Mouse (Mus musculus) telencephalon, adult 2 months (tissue): ENCODE data around the gene Cmtm4.
A peak's percentile ranks its signal among the peaks of the same experiment; 100 is the strongest.

Source experiments
- DNase-seq: peaks from one replicate; pipeline ENCODE4 v3.0.0-alpha.2; 2011; ENCODE audit warnings: low read depth, low spot score

Cmtm4 gene

DNA sequence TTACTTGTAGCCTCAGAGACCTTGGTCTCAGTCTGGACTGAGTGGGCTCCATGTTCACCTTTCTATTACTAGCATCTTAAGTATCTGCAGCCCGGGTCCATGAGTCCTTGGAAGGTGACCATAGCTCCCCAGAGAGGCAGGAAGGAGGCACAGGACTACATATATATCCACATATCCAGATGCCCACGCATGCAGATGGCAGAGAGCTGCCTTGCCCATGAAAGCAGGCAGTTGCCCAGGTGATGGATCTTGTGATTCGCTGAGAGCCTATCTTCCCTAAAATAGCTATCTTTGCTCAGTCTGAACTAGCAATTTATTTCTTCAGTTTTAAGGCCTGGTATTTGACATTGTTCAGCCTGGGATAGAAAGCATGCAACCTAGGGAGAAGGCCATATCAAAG lies 15.9 kb upstream of the Cmtm4 start:
- peak; percentile 88 for DNase-seq

DNA sequence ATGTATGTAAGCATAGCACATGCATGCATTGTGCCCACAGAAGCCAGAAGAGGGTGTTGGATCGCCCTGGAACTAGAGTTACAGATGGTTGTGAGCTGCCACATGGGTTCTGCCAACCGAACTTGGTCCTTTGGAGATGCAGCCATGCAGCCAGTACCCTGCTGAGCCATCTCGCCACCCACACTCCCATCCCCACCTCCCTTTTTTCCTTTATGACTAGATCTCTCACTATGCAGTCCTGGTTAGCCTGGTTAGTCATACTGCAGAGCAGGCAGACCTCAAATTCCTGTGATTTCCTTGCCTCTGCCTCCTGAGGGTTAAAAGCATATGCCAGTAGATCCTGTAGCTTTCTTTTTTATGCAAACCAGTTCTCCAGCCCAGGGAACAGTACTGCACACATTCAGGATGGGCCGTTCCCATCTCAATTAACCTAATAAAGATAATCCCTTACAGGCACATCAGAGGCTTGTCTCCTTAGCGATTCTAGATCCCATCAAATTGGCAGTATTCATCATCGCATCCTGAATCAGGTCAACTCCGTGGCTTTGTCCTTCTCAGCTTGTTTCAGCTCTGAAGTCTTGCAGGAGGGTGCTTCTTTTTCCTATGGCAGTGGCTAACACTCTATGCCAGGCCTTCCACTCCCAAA lies 15.1 kb upstream of the Cmtm4 start:
- DNase-seq = no peak

DNA sequence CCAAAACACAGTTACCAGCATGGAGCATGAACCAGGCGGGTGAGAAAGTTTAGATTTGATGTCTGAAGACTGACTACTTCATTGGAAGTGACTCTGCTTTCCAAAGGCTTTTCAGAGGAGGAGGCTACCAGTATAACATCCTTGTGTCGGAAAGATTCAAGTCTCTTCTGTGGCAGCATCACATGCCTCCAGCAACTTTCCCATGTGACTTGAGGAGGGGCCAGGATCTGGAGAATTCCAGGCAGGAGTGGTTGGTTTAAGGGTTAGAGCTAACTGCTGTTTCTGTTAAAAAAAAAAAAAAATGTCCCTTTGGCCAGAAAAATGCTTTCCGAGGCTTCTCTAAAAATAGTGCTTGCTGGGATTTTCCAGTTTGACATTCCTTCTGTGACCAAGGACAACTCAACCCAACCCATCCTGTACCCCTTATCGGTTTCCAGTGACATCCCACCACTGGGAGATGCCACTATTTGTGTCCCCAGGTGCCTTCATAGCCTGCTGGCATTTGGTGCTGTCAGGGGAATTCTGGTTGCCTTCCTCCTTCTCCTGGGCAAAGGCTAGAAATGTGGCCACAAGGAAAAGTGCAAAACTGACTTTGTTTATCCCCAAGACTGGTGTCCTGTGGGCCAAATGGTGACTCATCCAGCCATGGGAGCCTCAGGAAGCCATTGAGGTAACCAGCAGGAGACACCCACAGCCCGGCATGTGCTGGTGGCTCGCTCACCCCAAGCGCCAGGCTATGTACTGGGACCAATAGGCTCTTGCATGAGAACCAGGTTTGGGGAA lies 12.9 kb upstream of the Cmtm4 start:
- DNase-seq = no peak

DNA sequence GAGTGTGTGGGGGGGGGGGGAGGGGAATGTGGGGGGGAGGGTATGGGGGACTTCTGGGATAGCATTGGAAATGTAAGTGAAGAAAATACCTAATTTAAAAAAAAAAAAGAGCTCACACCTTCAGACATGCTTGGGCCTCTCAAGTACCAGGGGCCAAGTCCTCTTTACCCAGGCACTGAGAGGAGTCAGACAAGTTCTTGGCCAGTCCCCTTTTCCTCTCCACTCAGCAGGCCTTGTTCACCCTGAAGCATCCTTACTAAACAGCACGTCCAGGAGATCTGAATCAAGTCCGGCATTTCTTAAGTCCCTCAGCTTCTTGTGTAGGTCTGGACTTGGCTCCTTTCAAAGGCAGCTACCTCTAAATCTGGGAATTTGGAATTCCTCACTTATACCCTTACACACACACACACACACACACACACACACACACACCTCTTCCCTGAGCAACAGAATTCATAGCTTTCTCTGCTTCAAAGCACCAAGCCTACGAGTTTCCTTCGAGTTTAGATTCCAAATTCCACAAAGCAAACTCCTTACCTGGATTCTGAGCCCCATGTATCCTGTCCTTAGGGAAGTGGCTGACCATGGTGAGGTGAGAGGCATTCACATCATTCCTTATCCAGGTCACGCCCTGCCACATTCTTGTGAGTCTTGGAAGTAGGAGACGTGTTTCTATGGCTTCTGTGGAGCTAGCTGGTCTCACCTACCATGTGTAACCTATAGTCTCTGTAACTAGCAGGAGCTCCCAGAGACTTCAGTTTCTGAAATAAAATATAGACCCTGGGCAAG lies 10.9 kb upstream of the Cmtm4 start:
- DNase-seq = no peak

DNA sequence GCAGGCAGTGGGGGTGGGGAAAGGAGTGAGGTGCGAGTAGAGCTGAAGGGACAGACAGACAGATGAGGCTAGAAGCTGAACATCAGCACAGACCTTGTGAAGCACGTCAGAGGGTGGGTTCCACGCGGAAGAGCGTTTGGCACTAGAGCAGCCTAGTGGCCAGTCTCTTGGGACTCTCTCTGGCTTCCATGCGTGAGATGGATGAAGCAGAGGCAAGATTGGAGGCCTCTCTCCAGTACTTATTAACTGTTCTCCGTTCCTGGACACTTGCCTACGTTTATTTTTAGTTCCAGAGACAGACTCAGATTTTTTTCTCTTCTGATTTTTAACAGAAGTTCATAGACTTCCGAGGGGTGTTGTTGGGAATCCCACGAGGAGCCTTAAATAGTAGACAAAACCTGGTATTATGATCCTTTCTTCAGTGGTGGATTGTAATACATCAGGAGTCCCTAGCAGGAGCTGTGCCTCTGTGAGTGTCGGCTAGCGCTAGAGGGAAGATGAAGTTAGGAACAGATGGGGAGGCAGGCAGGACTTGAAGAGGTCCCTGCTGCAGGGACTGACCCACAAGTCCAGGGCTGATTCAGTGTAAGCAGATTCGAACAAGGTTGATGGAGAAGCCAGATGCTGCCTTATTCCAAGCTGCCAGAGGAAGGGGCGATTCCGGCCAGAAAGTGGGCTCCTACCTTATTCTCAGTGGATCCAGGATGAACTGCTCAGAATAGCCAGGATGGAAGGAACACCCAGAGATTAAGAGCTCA lies 10.0 kb upstream of the Cmtm4 start:
- DNase-seq = no peak

DNA sequence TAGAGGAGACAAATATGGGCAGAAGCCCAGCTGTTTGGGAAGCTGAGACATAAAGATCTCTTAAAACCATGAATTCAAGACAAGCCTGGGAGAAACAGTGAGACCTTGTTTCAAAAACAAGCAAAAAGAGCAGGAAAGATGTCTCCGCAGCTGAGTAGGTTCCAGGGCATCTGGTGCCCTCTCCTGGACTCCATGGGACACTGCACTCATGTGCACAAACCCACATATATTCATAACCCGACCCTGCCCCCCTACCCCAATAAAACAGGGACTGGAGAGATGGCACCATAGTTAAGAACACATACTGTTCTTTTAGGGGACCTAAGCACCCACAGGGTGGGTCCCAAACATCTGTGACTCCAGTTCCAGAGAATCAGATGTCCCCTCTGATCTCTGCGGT lies 8.0 kb upstream of the Cmtm4 start:
- DNase-seq = no peak

DNA sequence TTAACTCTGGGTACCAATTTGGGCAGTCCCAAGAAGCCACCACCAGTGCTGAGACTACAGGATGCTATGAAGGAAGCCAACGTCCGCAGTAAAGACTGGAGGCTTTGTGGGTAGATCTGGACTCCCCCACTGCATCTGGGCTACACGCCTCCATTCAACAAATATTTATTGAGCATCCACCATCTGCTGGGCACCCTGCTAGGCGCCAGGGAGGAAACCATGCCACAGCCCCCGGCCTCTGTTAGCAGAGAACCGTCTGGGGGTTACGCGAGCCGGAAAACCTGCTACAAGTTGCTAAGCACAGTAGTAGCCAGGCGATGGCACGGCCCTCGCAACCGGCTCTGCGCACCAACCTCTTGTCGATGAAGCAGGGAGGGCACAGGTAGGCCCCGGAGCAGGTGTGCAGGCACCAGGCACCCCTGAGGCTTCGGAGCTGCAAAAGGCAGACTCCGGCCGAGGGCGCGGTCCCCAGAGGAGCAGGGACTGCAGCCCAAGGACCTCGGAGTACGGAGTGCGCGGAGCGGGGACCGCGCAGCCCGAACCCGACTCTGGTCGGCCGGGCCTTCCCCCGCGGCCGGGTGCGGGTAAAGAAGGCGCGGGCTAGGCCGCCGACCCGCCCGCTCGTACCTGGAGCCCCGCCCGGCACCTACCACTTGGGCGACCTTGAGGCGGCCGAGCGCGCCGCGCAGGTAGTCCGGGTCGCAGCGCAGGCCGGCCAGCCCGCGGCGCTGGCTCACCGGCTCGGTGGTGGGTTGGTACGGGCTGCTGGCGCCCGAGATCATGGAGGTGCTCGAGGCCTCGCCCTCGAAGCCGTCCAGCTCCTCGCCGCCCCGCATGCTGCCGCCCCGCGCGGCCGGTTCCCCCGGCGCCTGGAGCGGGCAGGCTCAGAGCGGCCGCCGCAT lies 555 bp downstream of the Cmtm4 start:
- DNase-seq = no peak

DNA sequence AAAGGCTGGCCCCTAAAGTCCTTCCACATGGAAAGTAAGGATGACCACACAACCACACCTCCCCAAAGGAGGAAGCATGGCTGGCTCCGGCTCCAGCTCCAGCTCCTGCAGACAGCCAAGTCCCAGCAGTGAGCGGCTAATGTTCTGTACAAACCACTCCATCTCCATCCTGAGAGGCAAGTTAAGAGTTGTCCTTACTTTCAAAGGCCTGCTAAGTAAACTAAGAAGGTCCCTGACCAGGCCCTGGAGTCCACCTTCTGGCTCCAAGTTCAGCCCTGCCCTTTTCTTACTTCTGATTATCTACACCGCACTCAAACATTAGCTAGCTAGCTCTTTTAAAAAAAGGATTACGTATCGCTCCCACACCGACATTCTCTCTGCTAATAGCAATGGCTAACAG lies 1.8 kb downstream of the Cmtm4 start:
- no peak for DNase-seq

DNA sequence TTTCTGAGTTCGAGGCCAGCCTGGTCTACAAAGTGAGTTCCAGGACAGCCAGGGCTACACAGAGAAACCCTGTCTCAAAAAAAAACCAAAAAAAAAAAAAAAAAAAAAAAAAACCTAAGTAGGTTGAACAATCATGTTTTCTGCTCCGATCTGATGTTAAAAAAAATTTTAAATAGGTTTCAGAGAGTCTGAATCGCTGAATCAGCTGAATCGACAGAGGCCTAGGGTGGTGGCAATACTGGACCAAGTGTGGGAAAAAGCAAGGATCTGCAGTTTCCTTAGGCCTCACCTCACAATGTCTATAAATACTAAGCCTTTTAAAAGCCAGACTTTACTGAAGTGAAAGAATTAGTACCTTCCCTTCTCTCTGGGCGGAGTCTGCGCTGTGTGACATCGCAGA lies 2.5 kb downstream of the Cmtm4 start:
- no peak for DNase-seq

DNA sequence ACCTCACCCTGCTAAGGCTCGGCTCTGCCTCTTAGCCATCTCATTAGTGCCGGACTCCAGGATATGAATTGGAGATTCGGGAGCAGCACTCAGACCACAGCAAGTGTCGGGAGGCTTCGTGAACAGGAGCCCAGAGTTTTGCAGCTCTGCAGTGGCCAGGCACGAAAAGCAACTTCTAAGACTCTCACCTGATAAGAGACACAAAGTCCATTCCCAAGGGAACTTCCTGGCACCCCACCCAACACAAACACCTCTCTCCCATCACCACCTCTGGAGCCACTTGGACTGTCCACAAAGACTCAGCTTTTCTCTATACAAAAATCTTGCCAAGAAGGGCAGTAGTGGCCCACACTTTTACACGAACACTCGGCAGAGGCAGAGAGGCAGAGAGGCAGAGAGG lies 5.4 kb downstream of the Cmtm4 start:
- DNase-seq = no peak

DNA sequence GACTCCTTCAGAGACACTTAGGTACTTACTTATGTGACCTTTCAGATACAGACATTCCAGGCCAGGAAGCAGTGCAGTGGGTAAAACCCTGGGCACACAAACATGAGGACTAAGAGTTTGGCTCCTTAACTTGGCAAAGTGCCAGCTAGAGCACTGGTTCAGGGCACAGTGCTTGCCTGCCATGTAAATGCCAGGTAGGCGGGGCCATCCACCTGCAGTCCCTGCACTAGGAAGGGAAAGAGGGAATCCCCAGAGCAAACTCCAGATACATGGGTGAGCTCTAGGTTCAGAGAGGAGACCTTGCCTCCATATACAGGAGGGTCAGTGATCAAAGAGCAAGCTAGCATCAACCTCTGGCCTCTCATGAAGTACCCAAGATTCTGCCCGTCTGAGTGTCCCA lies 7.6 kb downstream of the Cmtm4 start:
- DNase-seq = no peak

DNA sequence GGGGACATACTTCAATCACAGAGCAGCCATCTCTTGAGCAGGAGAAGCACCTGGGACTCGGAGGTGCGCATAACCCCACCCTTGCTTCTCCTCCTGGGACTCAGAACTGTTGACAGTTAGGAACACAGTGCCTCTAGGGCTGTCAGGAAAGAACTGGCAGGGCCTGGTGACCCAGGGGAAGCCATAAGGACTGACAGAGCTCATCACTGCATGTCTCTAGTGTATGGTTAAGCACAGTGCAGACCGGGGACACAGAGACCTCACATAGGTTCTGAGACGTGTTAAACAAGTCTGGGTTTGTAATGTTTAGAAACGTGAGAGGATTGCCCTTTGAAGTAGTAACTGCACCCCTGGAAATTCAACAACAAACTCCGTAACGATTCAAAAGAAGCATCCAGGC lies 8.1 kb downstream of the Cmtm4 start:
- no peak for DNase-seq

DNA sequence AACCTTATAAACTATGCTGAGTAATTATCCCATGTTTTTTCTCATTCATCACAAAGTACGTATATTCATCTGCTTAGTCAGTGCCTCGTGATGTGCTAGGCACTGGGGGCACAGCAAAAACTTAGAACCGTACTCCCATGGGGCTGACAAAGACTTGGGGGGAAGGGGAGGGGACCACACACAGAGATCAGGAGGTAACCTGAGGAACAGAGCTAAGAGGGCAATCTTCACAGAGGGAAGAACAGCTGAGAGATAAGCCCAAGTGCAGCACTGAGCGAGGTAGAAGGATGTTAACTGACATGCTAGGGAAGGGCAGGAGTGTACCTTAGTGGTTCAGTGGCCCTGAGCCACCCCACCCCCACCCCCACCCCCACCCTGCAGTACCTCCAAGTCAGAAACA lies 8.9 kb downstream of the Cmtm4 start:
- DNase-seq = no peak

DNA sequence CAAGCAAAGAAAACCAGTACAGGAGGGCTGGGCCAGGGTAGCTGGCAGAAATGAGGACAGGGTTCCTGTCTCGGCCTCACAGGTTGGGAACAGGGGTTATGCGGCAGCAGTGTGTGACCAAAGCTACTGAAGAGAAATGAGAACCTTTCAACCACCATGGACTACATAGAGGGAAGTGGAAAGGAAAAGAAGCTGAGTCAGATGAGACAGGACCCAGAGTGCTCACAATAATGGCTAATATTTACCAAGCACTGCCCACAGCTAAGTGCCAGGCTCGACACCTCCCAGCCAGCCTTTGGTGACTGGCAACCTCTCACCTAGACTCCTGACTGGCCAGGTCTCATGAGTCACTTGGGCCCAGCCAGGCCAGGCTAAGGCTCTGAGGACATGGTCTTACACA lies 11.6 kb downstream of the Cmtm4 start:
- DNase-seq = no peak

DNA sequence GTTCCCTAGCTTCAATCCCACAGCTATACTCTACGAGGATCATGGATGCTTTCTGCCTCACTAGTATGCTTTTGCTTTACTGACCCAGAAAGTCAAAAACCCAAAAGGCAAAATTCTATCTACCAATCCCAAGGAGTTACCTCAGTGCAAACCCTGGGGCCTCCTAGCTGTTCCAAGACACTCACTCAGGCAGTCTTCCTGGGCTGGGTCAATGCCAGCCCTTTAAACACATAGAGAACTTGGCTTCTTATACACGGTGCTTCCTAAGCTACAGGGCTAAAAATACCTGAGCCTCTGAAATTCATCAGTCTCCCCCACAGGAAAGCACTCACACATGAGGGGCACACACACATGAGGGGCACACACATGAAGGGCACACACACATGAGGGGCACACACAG lies 12.3 kb downstream of the Cmtm4 start:
- DNase-seq = no peak

DNA sequence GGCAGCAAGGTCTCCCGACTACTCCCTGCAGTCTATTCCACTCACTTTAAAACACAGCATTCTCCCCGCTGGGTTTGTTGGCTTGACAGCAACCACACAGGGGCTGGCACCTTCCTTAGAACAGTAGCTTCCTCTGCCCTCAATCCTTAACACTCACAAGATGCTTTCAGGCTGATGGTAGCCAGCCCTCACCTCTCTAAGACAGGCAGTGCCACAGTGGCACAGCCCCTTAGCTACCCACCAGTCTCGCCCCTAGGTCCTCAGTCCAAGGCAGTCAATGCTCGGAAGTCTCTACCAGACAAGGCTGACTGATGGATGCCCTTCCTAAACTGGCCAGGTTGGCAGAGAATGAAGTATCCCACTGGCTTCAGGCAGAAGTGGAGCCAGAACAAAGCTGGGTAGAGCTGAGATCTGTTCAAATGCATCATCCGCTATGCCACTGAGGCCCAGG lies 14.6 kb downstream of the Cmtm4 start:
- DNase-seq = no peak

DNA sequence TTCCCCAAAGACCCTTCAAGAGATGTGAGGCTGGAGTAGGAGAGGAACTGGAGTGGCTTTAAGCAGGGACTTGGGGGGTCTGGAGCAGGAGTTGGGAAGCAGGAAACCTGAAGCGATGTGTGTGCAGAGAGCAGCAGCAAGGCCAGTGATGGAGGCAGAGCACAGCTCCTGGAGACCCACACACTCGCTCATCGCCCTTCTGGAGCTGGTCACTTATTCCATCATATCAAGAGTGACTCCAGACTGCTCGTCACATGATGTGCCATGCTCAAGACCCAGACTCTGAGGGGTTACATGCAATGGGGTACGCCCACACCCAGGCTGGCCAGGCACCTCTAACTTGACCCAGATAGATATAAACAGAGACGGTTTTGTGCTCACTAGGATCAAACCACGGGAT lies 15.3 kb downstream of the Cmtm4 start:
- no peak for DNase-seq

DNA sequence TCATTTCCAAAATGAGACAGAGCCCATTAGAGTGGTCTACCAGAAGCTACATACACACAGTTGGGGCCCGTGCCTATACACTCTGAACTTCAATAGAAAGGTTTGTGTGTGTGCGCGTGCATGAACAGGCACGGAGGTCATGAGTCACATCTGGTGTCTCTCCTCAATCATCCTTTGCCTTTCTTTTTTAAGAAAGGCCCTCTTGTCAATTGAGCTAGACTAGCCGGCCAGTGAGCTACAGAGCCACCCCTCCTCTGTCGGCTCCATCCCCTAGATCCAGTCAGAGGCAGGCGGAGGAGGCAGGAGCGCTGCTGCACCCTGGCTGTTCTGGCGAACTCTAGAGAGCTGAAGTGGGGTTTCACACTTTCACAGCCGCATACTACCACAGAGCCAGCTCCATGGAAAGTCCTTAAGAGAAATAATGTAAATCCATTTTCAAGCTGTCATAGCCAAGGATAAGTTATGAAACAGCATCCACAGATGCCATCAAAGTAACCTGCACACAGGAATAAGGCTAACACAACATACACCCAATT lies 16.2 kb downstream of the Cmtm4 start:
- no peak for DNase-seq

DNA sequence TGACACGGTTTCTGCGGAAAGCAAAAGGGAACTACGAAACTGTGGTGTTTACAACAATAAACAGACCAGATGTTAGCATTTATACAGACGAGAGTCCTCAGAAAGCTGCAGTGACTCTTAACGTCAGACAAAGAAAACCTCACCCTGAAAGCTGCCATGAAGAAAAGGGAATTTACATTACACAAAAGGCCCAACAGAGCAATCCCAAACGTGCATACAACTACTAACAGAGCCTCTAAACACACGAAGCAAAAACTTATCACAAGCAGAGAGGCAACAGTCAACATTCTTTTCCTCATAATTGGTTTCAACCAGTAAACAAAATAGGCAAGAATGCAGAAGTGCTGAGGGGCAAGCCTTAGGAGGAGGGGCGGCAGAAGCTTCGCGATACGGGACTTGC lies 18.9 kb downstream of the Cmtm4 start:
- DNase-seq = no peak

DNA sequence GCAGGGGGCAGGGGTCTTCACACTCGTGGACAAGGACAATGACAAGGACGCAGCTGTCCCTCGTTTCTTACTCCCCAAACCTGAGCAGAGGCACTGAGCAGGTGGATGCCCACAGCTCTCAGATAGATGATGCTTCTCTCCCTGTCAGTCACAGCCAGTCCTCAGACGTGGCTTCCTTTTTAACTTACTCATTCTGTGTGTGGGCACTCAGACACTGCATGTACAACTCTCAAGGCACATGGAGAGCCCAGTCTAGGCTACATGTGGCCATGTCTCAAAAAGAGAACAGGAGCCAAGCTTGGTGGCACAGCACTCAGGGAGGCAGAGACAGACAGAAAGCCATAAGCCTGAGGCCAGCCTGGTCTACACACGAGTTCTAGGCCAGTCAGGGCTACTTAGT lies 19.6 kb downstream of the Cmtm4 start:
- DNase-seq = no peak
